Mouse (Mus musculus) hindbrain, embryonic 14.5 days (tissue): ENCODE results near the gene Icam5. TPM values are rescaled to one million over a fixed set of nuclear protein-coding genes. Genes with fewer than 3 reads are reported as not detected.

Source experiments
- ATAC-seq: fragments of 200-750 bp; cut with Nextera tagmentation; 2 replicates; pipeline ENCODE4 v1.8.0; 2017; ENCODE audit warnings: moderate number of reproducible peaks, mild to moderate bottlenecking, moderate TSS enrichment, moderate library complexity; ENCODE audit not compliant: low FRiP score
- DNase-seq: peaks from one replicate; pipeline ENCODE4 v3.0.0-alpha.2; 2015; ENCODE audit warnings: low spot score
- H3K27ac ChIP-seq: fragments of 300-500 bp; sonication (generic); 2 replicates; pipeline ENCODE4 v1.5.1; 2014; ENCODE audit warnings: mild to moderate bottlenecking, moderate library complexity
- H3K27me3 ChIP-seq: fragments of 300-500 bp; sonication (generic); 2 replicates; pipeline ENCODE4 v1.6.1; 2014; ENCODE audit warnings: mild to moderate bottlenecking, low read length, mixed read lengths; ENCODE audit not compliant: control insufficient read depth, insufficient read depth
- H3K36me3 ChIP-seq: fragments of 300-500 bp; sonication (generic); replicated peaks from 2 replicates; pipeline ENCODE4 v1.6.1; 2014; ENCODE audit not compliant: control insufficient read depth, insufficient read depth
- H3K4me1 ChIP-seq: fragments of 300-500 bp; sonication (generic); replicated peaks from 2 replicates; pipeline ENCODE4 v1.6.1; 2014; ENCODE audit warnings: antibody characterized with exemption, low read length, mixed read lengths; ENCODE audit not compliant: control insufficient read depth, insufficient read depth
- H3K4me2 ChIP-seq: fragments of 300-500 bp; sonication (generic); replicated peaks from 2 replicates; pipeline ENCODE4 v1.6.1; 2014; ENCODE audit warnings: mild to moderate bottlenecking, moderate library complexity
- H3K4me3 ChIP-seq: fragments of 300-500 bp; sonication (generic); replicated peaks from 2 replicates; pipeline ENCODE4 v1.5.1; 2014; ENCODE audit warnings: mild to moderate bottlenecking, low read length
- H3K9ac ChIP-seq: fragments of 300-500 bp; sonication (generic); 2 replicates; pipeline ENCODE4 v1.6.1; 2014
- H3K9me3 ChIP-seq: fragments of 300-500 bp; sonication (generic); 2 replicates; pipeline ENCODE4 v1.6.1; 2016; ENCODE audit warnings: low read length; ENCODE audit not compliant: control insufficient read depth
- WGBS: fragments of 180-500 bp; shearing (Covaris S2); extraction: QIAGEN DNeasy Blood & Tissue Kit; methylation state at CpG from one replicate; pipeline ENCODE4 v1.1.7; 2014; 5-methylcytosine and 5-hydroxymethylcytosine counted together
- polyA plus RNA-seq: library from polyadenylated mRNA; unstranded; fragments of >200 nt; fragmentation: Nextera tagmentation; extraction: Ambion mirVana; gene quantifications from 2 replicates; pipeline ENCODE4 v1.2.1, GENCODE M21; 2014

Gene Icam5
- polyA plus RNA-seq, result 1.6 and 1.9 TPM in 2 replicates

- ATAC-seq (peak; percentile 44), DNase-seq (no peak)
- Histone ChIP-seq H3K27ac (no peak within 1 kb of the TSS), H3K4me1 (peaks cover 40% of the 10 kb centered on the region), H3K36me3 (no peaks in the 10 kb centered on the region), H3K9ac (peak within 1 kb of the TSS; percentile 57), H3K4me3 (peak within 1 kb of the TSS; percentile 41), H3K9me3 (no peaks in the 10 kb centered on the region), H3K27me3 (peaks cover 83% of the 10 kb centered on the region), H3K4me2 (peak within 1 kb of the TSS; percentile 90)
- WGBS, result under 1% methylated on average over 34 of the region's 35 CpGs
Measured at GRCm38 (mm10) chr9:21031896-21032351, at the start of gene Icam5. Gene Icam5, plus strand, starts transcription at chr9:21032073.

- Histone ChIP-seq H3K9me3 (no peaks in the 10 kb centered on the region), H3K36me3 (no peaks in the 10 kb centered on the region), H3K4me1 (no peaks in the 10 kb centered on the region), H3K4me3 (no peak overlapping the region), H3K4me2 (no peak overlapping the region), H3K27me3 (no peaks in the 10 kb centered on the region), H3K27ac (no peak overlapping the region), H3K9ac (no peak overlapping the region)
- WGBS, result 79% methylated on average over 3 of the region's 3 CpGs
- no peak for DNase-seq
- ATAC-seq, result no peak
Measured at GRCm38 (mm10) chr9:20982171-20982570, 49.7 kb upstream of the Icam5 start.

GRCm38 (mm10) chr9:20983169-20983568, 48.7 kb upstream of the Icam5 start:
- WGBS, result 69% methylated on average over 5 of the region's 5 CpGs
- no peak for DNase-seq
- Histone ChIP-seq H3K27ac (no peak overlapping the region), H3K4me3 (no peak overlapping the region), H3K27me3 (no peaks in the 10 kb centered on the region), H3K9me3 (no peaks in the 10 kb centered on the region), H3K4me1 (no peaks in the 10 kb centered on the region), H3K36me3 (no peaks in the 10 kb centered on the region), H3K4me2 (no peak overlapping the region), H3K9ac (no peak overlapping the region)
- ATAC-seq, result no peak

DNA sequence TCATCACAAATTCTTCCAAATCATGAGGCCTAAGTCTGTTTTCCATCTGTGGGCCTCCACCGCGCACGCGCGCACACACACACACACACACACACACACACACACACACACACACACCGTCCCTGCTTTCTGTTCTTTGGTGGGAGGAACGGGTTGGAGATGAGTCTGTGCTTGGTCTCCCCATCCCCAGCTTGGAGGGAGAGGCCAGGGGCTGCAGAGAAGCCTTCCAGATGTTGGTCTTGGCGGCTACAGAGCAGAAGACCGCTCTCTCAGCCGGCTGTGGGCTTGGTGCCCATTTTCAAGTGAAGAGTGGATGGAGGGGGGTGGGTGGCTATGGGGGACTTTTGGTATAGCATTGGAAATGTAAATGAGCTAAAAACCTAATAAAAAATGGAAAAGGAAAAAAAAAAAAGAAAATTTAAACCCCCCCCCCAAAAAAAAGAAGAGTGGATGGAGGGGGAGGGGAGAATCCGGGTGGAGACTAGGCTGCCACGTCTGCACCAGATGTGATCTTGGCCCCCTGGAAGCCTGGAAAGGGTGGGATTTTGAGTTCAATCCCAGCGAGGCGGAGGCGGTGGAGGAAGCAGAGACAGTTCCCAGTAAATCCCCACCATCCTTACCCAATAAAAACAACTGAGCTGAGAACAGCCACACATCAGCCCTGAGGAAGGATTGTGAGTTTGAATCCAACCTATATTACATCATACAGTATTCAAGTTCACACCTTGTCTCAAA, 44.8 kb upstream of the Icam5 start:
- ATAC-seq, result no peak
- Histone ChIP-seq H3K4me1 (peaks cover 4% of the 10 kb centered on the region; the same call in 1 of the 2 replicates), H3K36me3 (no peaks in the 10 kb centered on the region), H3K9me3 (no peaks in the 10 kb centered on the region), H3K4me2 (no peak overlapping the region), H3K4me3 (no peak overlapping the region), H3K27me3 (no peaks in the 10 kb centered on the region), H3K9ac (no peak overlapping the region), H3K27ac (no peak overlapping the region)
- WGBS, result 67% methylated on average over 15 of the region's 15 CpGs
- no peak for DNase-seq

DNA sequence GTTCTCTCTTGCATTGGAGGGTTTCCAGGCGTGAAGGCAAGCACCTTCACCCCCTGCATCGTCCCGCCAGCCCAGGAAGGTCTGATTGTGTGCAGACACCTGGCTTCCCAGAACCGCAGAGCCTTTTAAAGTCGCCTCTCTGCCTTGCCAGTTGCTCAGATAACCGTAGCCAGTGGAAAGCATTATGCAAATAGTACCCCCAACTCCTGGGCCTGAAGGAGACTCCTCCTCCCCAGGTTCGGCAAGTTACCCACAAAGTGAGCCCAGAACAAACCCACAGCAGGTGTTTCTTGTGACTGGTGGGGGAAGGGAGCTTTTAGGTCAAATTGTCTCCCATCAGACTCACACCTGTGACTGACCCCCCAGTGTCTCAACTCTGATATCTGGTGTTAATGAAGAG, 43.9 kb upstream of the Icam5 start:
- no peak overlapping the region for H3K27ac ChIP-seq
- H3K4me2 ChIP-seq, result no peak overlapping the region
- H3K4me3 ChIP-seq, result no peak overlapping the region
- H3K9me3 ChIP-seq, result no peaks in the 10 kb centered on the region
- WGBS, result 25% methylated on average over 7 of the region's 7 CpGs
- no peaks in the 10 kb centered on the region for H3K36me3 ChIP-seq
- no peak for ATAC-seq
- H3K4me1 ChIP-seq, result peaks cover 4% of the 10 kb centered on the region; the same call in 1 of the 2 replicates
- no peak for DNase-seq
- no peaks in the 10 kb centered on the region for H3K27me3 ChIP-seq
- H3K9ac ChIP-seq, result no peak overlapping the region

GRCm38 (mm10) chr9:20990861-20991260, 41.0 kb upstream of the Icam5 start:
- Histone ChIP-seq H3K9ac (no peak overlapping the region; the same call in 1 of the 2 replicates), H3K9me3 (no peaks in the 10 kb centered on the region), H3K4me2 (peak overlapping the region; percentile 6; the same call in 1 of the 2 replicates), H3K36me3 (no peaks in the 10 kb centered on the region), H3K27me3 (no peaks in the 10 kb centered on the region), H3K27ac (no peak overlapping the region), H3K4me3 (no peak overlapping the region), H3K4me1 (peaks cover 4% of the 10 kb centered on the region; the same call in 1 of the 2 replicates)
- no peak for ATAC-seq
- WGBS, result 5% methylated on average over 10 of the region's 10 CpGs
- DNase-seq, result no peak

GRCm38 (mm10) chr9:20991587-20991986, 40.3 kb upstream of the Icam5 start:
- Histone ChIP-seq H3K36me3 (no peaks in the 10 kb centered on the region), H3K4me3 (no peak overlapping the region), H3K27me3 (no peaks in the 10 kb centered on the region), H3K4me1 (peaks cover 4% of the 10 kb centered on the region; the same call in 1 of the 2 replicates), H3K9me3 (no peaks in the 10 kb centered on the region), H3K27ac (no peak overlapping the region), H3K9ac (no peak overlapping the region), H3K4me2 (no peak overlapping the region)
- ATAC-seq, result no peak
- DNase-seq, result no peak
- WGBS, result 97% methylated on average over 4 of the region's 4 CpGs

GRCm38 (mm10) chr9:20993165-20993898, 38.5 kb upstream of the Icam5 start:
- ATAC-seq, result no peak
- H3K4me2 ChIP-seq, result no peak overlapping the region
- 64% methylated on average over 5 of the region's 5 CpGs for WGBS
- no peak overlapping the region for H3K9ac ChIP-seq
- H3K27me3 ChIP-seq, result no peaks in the 10 kb centered on the region
- peaks cover 4% of the 10 kb centered on the region; the same call in 1 of the 2 replicates for H3K4me1 ChIP-seq
- DNase-seq, result no peak
- no peaks in the 10 kb centered on the region for H3K36me3 ChIP-seq
- no peak overlapping the region for H3K4me3 ChIP-seq
- no peaks in the 10 kb centered on the region for H3K9me3 ChIP-seq
- no peak overlapping the region for H3K27ac ChIP-seq

DNA sequence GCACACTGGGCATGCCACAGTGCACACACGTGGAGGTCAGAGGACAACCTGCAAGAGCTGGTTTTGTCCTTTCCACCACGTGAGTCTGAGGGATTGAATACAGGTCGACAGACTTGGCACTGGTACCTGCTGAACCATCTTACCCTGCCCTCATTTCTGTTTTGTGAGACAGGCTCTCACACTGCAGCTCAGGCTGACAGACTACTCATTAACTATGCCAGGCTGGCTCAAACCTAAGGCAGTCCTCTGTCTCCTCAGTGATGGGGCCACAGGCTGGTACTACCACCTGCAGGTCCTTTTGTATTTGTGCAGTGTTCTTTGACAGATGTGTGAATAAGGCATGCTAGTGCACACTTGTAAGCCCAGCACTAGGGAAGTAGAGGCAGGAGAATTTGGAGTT, 36.8 kb upstream of the Icam5 start:
- no peaks in the 10 kb centered on the region for H3K36me3 ChIP-seq
- H3K9me3 ChIP-seq, result no peaks in the 10 kb centered on the region
- H3K4me2 ChIP-seq, result no peak overlapping the region
- H3K4me1 ChIP-seq, result peaks cover 4% of the 10 kb centered on the region; the same call in 1 of the 2 replicates
- H3K4me3 ChIP-seq, result no peak overlapping the region
- DNase-seq (no peak), ATAC-seq (no peak)
- 70% methylated on average over 3 of the region's 3 CpGs for WGBS
- H3K27ac ChIP-seq, result no peak overlapping the region
- H3K9ac ChIP-seq, result no peak overlapping the region
- H3K27me3 ChIP-seq, result no peaks in the 10 kb centered on the region
